Mouse (Mus musculus): ENCODE measurements around the gene Camk2n1.

- TF ChIP-seq CTCF (IDR thresholded peaks at IDR 0.05; ENCODE audit: control insufficient read depth, insufficient read depth, low read length) (no peak), POLR2A (IDR thresholded peaks at IDR 0.05; ENCODE audit: borderline replicate concordance, control insufficient read depth, low read depth, low read length) (no peak)
These were observed 15.0 kb downstream of the Camk2n1 start for GRCm38 (mm10) chr4:138469080-138469479.
